Mouse (Mus musculus): ENCODE results near the gene Tbc1d22a.

- TF ChIP-seq CTCF (IDR thresholded peaks at IDR 0.05 in 2 of 3, conservative IDR thresholded peaks at IDR 0.05 in 1 of 3; ENCODE audit: control insufficient read depth in 1 of 3, insufficient read depth in 1 of 3, low read depth in 2 of 3, low read length in 3 of 3, poor library complexity in 1 of 3, severe bottlenecking in 1 of 3) = no peak
- TF ChIP-seq ZC3H11A (IDR thresholded peaks at IDR 0.05; ENCODE audit: low read depth, low read length) = no peak
- no peak for TF ChIP-seq MAX (IDR thresholded peaks at IDR 0.05; ENCODE audit: low read length)
- no peak for TF ChIP-seq USF1 (IDR thresholded peaks at IDR 0.05; ENCODE audit: low read depth, low read length)
- no peak for TF ChIP-seq POLR2A (IDR thresholded peaks at IDR 0.05; ENCODE audit: control insufficient read depth in 1 of 2, insufficient read depth in 1 of 2, low read depth in 1 of 2, low read length in 2 of 2, poor library complexity in 1 of 2)
- no peak for TF ChIP-seq ELF1 (IDR thresholded peaks at IDR 0.05; ENCODE audit: low read depth, low read length)
- no peak for TF ChIP-seq TBP (IDR thresholded peaks at IDR 0.05; ENCODE audit: low read depth, low read length)
- no peak for TF ChIP-seq KAT2A (conservative IDR thresholded peaks at IDR 0.05; ENCODE audit: low read depth, low read length)
- no peak for TF ChIP-seq RCOR1 (IDR thresholded peaks at IDR 0.05; ENCODE audit: low read depth, low read length)
- no peak for TF ChIP-seq GATA1 (IDR thresholded peaks at IDR 0.05; ENCODE audit: low read depth, low read length)
Observed at GRCm38 (mm10) chr15:86257916-86258685, 43.8 kb downstream of the Tbc1d22a start.

All from MEL (cell line).